Mouse (Mus musculus): ENCODE measurements around the gene Anp32a. TPM values are rescaled to one million over a fixed set of nuclear protein-coding genes. Genes with fewer than 3 reads are reported as not detected.

Anp32a gene
- polyA plus RNA-seq, 1 experiment = 100.0 TPM

GRCm38 (mm10) chr9:62354838-62355719, 14.0 kb downstream of the Anp32a start:
- no peaks in the 10 kb centered on the region for H3K27me3 ChIP-seq (ENCODE audit: control insufficient read depth, insufficient read depth, insufficient read length)
- TF ChIP-seq MAX (IDR thresholded peaks at IDR 0.05) (no peak), MYOG (IDR thresholded peaks at IDR 0.05; ENCODE audit: control insufficient read depth, extremely low read depth, insufficient read length) (no peak)
- peaks cover 49% of the 10 kb centered on the region for H3K79me3 ChIP-seq (ENCODE audit: low read depth)
- H3K4me3 ChIP-seq (ENCODE audit: insufficient read depth, poor library complexity, severe bottlenecking) = no peak overlapping the region
- H3K79me2 ChIP-seq (ENCODE audit: control insufficient read depth, insufficient read depth) = peaks cover 80% of the 10 kb centered on the region
- peaks cover 4% of the 10 kb centered on the region for H3K36me3 ChIP-seq (ENCODE audit: control insufficient read depth, insufficient read depth)
- H3ac ChIP-seq (ENCODE audit: control insufficient read depth, insufficient read length, low read depth) = no peak overlapping the region

GRCm38 (mm10) chr9:62355763-62356162, 14.7 kb downstream of the Anp32a start:
- Histone ChIP-seq H3K4me3 (ENCODE audit: insufficient read depth, poor library complexity, severe bottlenecking) (no peak overlapping the region), H3K36me3 (ENCODE audit: control insufficient read depth, insufficient read depth) (peaks cover 4% of the 10 kb centered on the region), H3ac (ENCODE audit: control insufficient read depth, insufficient read length, low read depth) (no peak overlapping the region), H3K27me3 (ENCODE audit: control insufficient read depth, insufficient read depth, insufficient read length) (no peaks in the 10 kb centered on the region), H3K79me3 (ENCODE audit: low read depth) (peaks cover 50% of the 10 kb centered on the region), H3K79me2 (ENCODE audit: control insufficient read depth, insufficient read depth) (peaks cover 80% of the 10 kb centered on the region)
- TF ChIP-seq USF1 (IDR thresholded peaks at IDR 0.05; ENCODE audit: low read depth) (no peak), CTCF (IDR thresholded peaks at IDR 0.05; ENCODE audit: control insufficient read depth, insufficient read depth, insufficient read length) (no peak), MYOD1 (IDR thresholded peaks at IDR 0.05; ENCODE audit: control insufficient read depth, insufficient read length, low read depth) (no peak)

DNA sequence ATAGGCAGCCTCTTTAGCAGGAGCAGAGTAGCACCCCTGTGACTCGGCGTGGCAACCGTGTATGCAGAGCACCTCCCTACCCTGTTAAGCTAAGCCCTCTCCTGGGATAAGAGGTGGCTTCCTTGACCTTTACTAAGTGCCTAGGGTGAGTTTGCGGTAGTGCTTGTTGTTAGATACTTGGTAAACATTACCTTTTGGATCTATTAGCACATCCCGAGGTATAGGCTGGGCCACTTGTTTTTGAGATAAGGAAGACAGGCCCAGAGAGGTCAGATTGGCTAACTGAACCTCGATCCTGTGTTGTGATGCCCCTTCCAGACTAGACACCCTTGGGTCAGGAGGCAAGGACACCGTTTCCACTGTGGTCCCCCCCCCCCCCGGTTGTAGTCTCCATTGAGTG, 16.5 kb downstream of the Anp32a start:
- TF ChIP-seq CEBPB (IDR thresholded peaks at IDR 0.05; ENCODE audit: low read depth) (no peak), USF1 (IDR thresholded peaks at IDR 0.05; ENCODE audit: low read depth) (no peak), CTCF (IDR thresholded peaks at IDR 0.05; ENCODE audit: control insufficient read depth, insufficient read depth, insufficient read length) (no peak), FOSL1 (IDR thresholded peaks at IDR 0.05; ENCODE audit: insufficient read depth, low read length, poor library complexity, severe bottlenecking) (no peak), MYOG (IDR thresholded peaks at IDR 0.05; ENCODE audit: control insufficient read depth, extremely low read depth, insufficient read length) (no peak), MAX (IDR thresholded peaks at IDR 0.05) (no peak), MYOD1 (IDR thresholded peaks at IDR 0.05; ENCODE audit: control insufficient read depth, insufficient read length, low read depth) (no peak)
- Histone ChIP-seq H3K36me3 (ENCODE audit: control insufficient read depth, insufficient read depth) (peaks cover 4% of the 10 kb centered on the region), H3K79me3 (ENCODE audit: low read depth) (peaks cover 62% of the 10 kb centered on the region), H3K27me3 (ENCODE audit: control insufficient read depth, insufficient read depth, insufficient read length) (no peaks in the 10 kb centered on the region), H3ac (ENCODE audit: control insufficient read depth, insufficient read length, low read depth) (no peak overlapping the region), H3K79me2 (ENCODE audit: control insufficient read depth, insufficient read depth) (peaks cover 84% of the 10 kb centered on the region), H3K4me3 (ENCODE audit: insufficient read depth, poor library complexity, severe bottlenecking) (no peak overlapping the region)

- TF ChIP-seq USF1 (IDR thresholded peaks at IDR 0.05; ENCODE audit: low read depth) = no peak
- TF ChIP-seq CTCF (IDR thresholded peaks at IDR 0.05; ENCODE audit: control insufficient read depth, insufficient read depth, insufficient read length) = no peak
- no peak for TF ChIP-seq CEBPB (IDR thresholded peaks at IDR 0.05; ENCODE audit: low read depth)
- TF ChIP-seq FOSL1 (IDR thresholded peaks at IDR 0.05; ENCODE audit: insufficient read depth, low read length, poor library complexity, severe bottlenecking) = no peak
- TF ChIP-seq MYOG (IDR thresholded peaks at IDR 0.05; ENCODE audit: control insufficient read depth, extremely low read depth, insufficient read length) = no peak
- TF ChIP-seq MYOD1 (IDR thresholded peaks at IDR 0.05; ENCODE audit: control insufficient read depth, insufficient read length, low read depth) = no peak
Measured at GRCm38 (mm10) chr9:62358851-62359250, 17.8 kb downstream of the Anp32a start.

DNA sequence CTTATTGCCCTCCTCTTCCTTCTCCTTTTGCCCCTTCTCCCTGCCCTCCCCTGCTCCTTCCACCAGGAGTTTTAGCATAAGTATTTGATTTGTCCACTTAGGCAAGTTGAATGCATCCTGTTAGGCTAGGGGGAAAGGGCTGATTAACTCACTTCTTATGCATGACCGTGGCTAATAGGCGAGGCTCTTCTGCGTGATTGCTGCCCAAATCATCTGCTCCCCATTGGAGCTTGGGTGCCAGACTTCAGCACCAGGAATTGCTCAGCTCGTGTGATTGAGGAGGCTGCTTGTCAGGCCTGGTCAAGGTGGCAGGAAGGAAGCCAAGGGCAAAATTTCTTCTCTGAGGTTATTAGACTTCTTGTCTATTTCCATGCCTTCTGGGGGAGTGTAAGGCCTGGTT, 19.8 kb downstream of the Anp32a start:
- Histone ChIP-seq H3K36me3 (ENCODE audit: control insufficient read depth, insufficient read depth) (peaks cover 4% of the 10 kb centered on the region), H3ac (ENCODE audit: control insufficient read depth, insufficient read length, low read depth) (no peak overlapping the region), H3K27me3 (ENCODE audit: control insufficient read depth, insufficient read depth, insufficient read length) (no peaks in the 10 kb centered on the region), H3K79me2 (ENCODE audit: control insufficient read depth, insufficient read depth) (peaks cover 93% of the 10 kb centered on the region), H3K79me3 (ENCODE audit: low read depth) (peaks cover 64% of the 10 kb centered on the region), H3K4me3 (ENCODE audit: insufficient read depth, poor library complexity, severe bottlenecking) (no peak overlapping the region)
- TF ChIP-seq CTCF (IDR thresholded peaks at IDR 0.05; ENCODE audit: control insufficient read depth, insufficient read depth, insufficient read length) = no peak
- no peak for TF ChIP-seq FOSL1 (IDR thresholded peaks at IDR 0.05; ENCODE audit: insufficient read depth, low read length, poor library complexity, severe bottlenecking)
- TF ChIP-seq CEBPB (IDR thresholded peaks at IDR 0.05; ENCODE audit: low read depth) = no peak
- no peak for TF ChIP-seq USF1 (IDR thresholded peaks at IDR 0.05; ENCODE audit: low read depth)
- TF ChIP-seq MAX (IDR thresholded peaks at IDR 0.05) = no peak
- TF ChIP-seq MYOG (IDR thresholded peaks at IDR 0.05; ENCODE audit: control insufficient read depth, extremely low read depth, insufficient read length) = no peak
- TF ChIP-seq MYOD1 (IDR thresholded peaks at IDR 0.05; ENCODE audit: control insufficient read depth, insufficient read length, low read depth) = no peak

More at GRCm38 (mm10) chr9:62358851-62359250, 17.8 kb downstream of the Anp32a start:
- Histone ChIP-seq H3K36me3 (ENCODE audit: control insufficient read depth, insufficient read depth) (peaks cover 4% of the 10 kb centered on the region), H3K79me2 (ENCODE audit: control insufficient read depth, insufficient read depth) (peaks cover 92% of the 10 kb centered on the region), H3K4me3 (ENCODE audit: insufficient read depth, poor library complexity, severe bottlenecking) (no peak overlapping the region), H3K79me3 (ENCODE audit: low read depth) (peaks cover 63% of the 10 kb centered on the region), H3K27me3 (ENCODE audit: control insufficient read depth, insufficient read depth, insufficient read length) (no peaks in the 10 kb centered on the region), H3ac (ENCODE audit: control insufficient read depth, insufficient read length, low read depth) (no peak overlapping the region)

Measured in C2C12 (cell line).